In genomic region chr3:146197785-146198184, GRCm38 (mm10) we compare ENCODE assay signal across 25 mouse cellular contexts. TPM values are rescaled to one million over a fixed set of nuclear protein-coding genes. Genes with fewer than 3 reads are reported as not detected.
"Had no signal": no experiment of that assay in that cellular context is flagged by ENCODE, and none has a peak within 500 bp of the region (broad histone marks: within the 10 kb centered on the region; RNA-seq: fewer than 3 reads in every experiment).

No protein-coding gene starts in this region.

- H3K4me3 ChIP-seq: limb, embryonic 12.5 days; limb, embryonic 15.5 days; midbrain, embryonic 13.5 days; myocyte; neural tube, embryonic 13.5 days had no signal

- ATAC-seq: liver, postnatal 0 days; lung, postnatal 0 days; midbrain, embryonic 13.5 days; midbrain, embryonic 16.5 days had no signal

- H3K27ac ChIP-seq: limb, embryonic 12.5 days; limb, embryonic 15.5 days; liver, embryonic 14.5 days; macrophage; midbrain, embryonic 13.5 days had no signal

- H3K4me2 ChIP-seq: limb, embryonic 12.5 days; limb, embryonic 15.5 days; liver, embryonic 11.5 days; lung, embryonic 14.5 days; midbrain, embryonic 13.5 days; neural tube, embryonic 13.5 days had no signal

- H3K36me3 ChIP-seq: limb, embryonic 12.5 days; limb, embryonic 15.5 days; midbrain, embryonic 13.5 days; neural tube, embryonic 13.5 days had no signal

- H3K27me3 ChIP-seq: limb, embryonic 12.5 days; limb, embryonic 15.5 days; midbrain, embryonic 13.5 days had no signal

- H3K9ac ChIP-seq: limb, embryonic 12.5 days; limb, embryonic 15.5 days; liver, embryonic 14.5 days; liver, postnatal 0 days; lung, embryonic 14.5 days; midbrain, embryonic 13.5 days; neural tube, embryonic 13.5 days had no signal

- H3K9me3 ChIP-seq: limb, embryonic 12.5 days; limb, embryonic 15.5 days; midbrain, embryonic 13.5 days; neural tube, embryonic 13.5 days had no signal

- H3K4me1 ChIP-seq: limb, embryonic 15.5 days had no signal

- DNase-seq: kidney, postnatal 4 days; left cerebral cortex, postnatal 4 days; liver, postnatal 0 days; lung, embryonic 14.5 days; retina, postnatal 1 day; right cerebral cortex, postnatal 25 days; thymus, adult 18-20 months; thymus, postnatal 36 days had no signal

RNA-seq across cellular contexts. Expression of gene Lpar3, which starts 23.0 kb away (rescaled TPM):
- total RNA-seq: megakaryocyte, adult 5-6 weeks; monocyte, adult 5-6 weeks; neutrophil, adult 5-6 weeks had no signal
- polyA plus RNA-seq: liver, postnatal 0 days; macrophage had no signal

RNA-seq across cellular contexts. Expression of gene Mcoln2, which starts 48.2 kb away (rescaled TPM):
- total RNA-seq: layer of hippocampus, adult 18-20 months; layer of hippocampus, postnatal 14 days; left cerebral cortex, adult 8-10 months; left cerebral cortex, postnatal 14 days; left cerebral cortex, postnatal 4 days had no signal
- polyA plus RNA-seq: myocyte had no signal
